Mouse (Mus musculus): ENCODE results near the gene Pramef8.

DNA sequence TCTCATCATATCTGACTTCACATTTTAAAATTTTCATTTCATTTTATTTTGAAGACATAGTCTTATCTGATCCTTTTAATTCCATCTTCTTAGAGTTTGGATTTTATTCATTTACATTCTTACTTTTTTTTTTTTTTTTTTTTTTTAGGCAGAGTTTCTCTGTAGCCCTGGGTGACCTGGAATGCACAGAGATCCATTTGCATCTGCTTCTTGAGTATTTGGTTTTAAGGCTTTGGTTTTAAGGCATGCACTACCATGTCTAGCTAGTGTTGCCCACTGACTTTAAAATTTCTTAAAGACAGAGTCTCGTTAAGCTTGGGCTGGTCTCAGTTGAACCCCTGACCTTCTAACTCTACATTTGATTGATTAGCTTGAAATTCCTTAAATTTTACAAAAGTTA, 1.4 kb downstream of the Pramef8 start:
- TF ChIP-seq CTCF (IDR thresholded peaks at IDR 0.05; ENCODE audit: low read depth) (no peak), EP300 (IDR thresholded peaks at IDR 0.05; ENCODE audit: low read depth) (no peak)

All from liver, postnatal 0 days (tissue).